Mouse (Mus musculus) limb, embryonic 14.5 days (tissue): ENCODE measurements around the gene Spop. TPM values are rescaled to one million over a fixed set of nuclear protein-coding genes. Genes with fewer than 3 reads are reported as not detected.
A peak's percentile ranks its signal among the peaks of the same experiment; 100 is the strongest.

ENCODE experiments used
- ATAC-seq: fragments of 200-750 bp; cut with Nextera tagmentation; 2 replicates; pipeline ENCODE4 v1.8.0; 2017; ENCODE audit warnings: low read depth, moderate number of reproducible peaks, moderate TSS enrichment; ENCODE audit not compliant: low FRiP score
- DNase-seq: peaks from one replicate; pipeline ENCODE4 v3.0.0-alpha.2; 2015; ENCODE audit warnings: low spot score
- H3K27ac ChIP-seq: fragments of 300-500 bp; sonication (generic); replicated peaks from 2 replicates; pipeline ENCODE4 v1.5.1; 2014; ENCODE audit warnings: low read depth, mild to moderate bottlenecking, low read length, moderate library complexity, mixed read lengths
- H3K27me3 ChIP-seq: fragments of 300-500 bp; sonication (generic); 2 replicates; pipeline ENCODE4 v1.6.1; 2014; ENCODE audit warnings: low read length, mixed read lengths; ENCODE audit not compliant: control insufficient read depth, insufficient read depth
- H3K36me3 ChIP-seq: fragments of 300-500 bp; sonication (generic); 2 replicates; pipeline ENCODE4 v1.6.1; 2014; ENCODE audit warnings: mild to moderate bottlenecking, low read length, moderate library complexity, mixed read lengths; ENCODE audit not compliant: control insufficient read depth, insufficient read depth
- H3K4me1 ChIP-seq: fragments of 300-500 bp; sonication (generic); 2 replicates; pipeline ENCODE4 v1.6.1; 2014; ENCODE audit warnings: antibody characterized with exemption, low read length, mixed read lengths; ENCODE audit not compliant: control insufficient read depth, insufficient read depth
- H3K4me2 ChIP-seq: fragments of 300-500 bp; sonication (generic); replicated peaks from 2 replicates; pipeline ENCODE4 v1.6.1; 2014; ENCODE audit warnings: low read depth, mild to moderate bottlenecking, low read length, moderate library complexity; ENCODE audit not compliant: severe bottlenecking
- H3K4me3 ChIP-seq: fragments of 300-500 bp; sonication (generic); replicated peaks from 2 replicates; pipeline ENCODE4 v1.5.1; 2014; ENCODE audit warnings: low read length
- H3K9ac ChIP-seq: fragments of 300-500 bp; sonication (generic); 2 replicates; pipeline ENCODE4 v1.6.1; 2014; ENCODE audit warnings: mild to moderate bottlenecking, low read depth, low read length, moderate library complexity; ENCODE audit not compliant: severe bottlenecking
- H3K9me3 ChIP-seq: fragments of 300-500 bp; sonication (generic); 2 replicates; pipeline ENCODE4 v1.6.1; 2016; ENCODE audit warnings: low read length; ENCODE audit not compliant: control insufficient read depth
- POLR2A ChIP-seq: fragments of 200-500 bp; IDR thresholded peaks from 2 replicates; pipeline ENCODE4 v1.8.0; 2012; ENCODE audit warnings: inconsistent platforms, mild to moderate bottlenecking, moderate library complexity, borderline replicate concordance; ENCODE audit not compliant: insufficient read depth, insufficient read length; ENCODE audit errors: extremely low read depth
- WGBS: fragments of 180-500 bp; shearing (Covaris S2); extraction: QIAGEN DNeasy Blood & Tissue Kit; methylation state at CpG from one replicate; pipeline ENCODE4 v1.1.7; 2014; 5-methylcytosine and 5-hydroxymethylcytosine counted together
- polyA plus RNA-seq, 2 experiments: library from polyadenylated mRNA; depleted of rRNA in 1 of 2; stranded (reverse) in 1 of 2; unstranded in 1 of 2; fragments of >200 nt; fragmentation: Nextera tagmentation in 1 of 2; extraction: Ambion mirVana in 1 of 2; gene quantifications; 2 replicates each; pipeline versions ENCODE4 v1.2.1 to v1.2.3; 2012 to 2014

The Spop gene
- polyA plus RNA-seq, 2 experiments: 51.3 to 92.7 TPM

DNA sequence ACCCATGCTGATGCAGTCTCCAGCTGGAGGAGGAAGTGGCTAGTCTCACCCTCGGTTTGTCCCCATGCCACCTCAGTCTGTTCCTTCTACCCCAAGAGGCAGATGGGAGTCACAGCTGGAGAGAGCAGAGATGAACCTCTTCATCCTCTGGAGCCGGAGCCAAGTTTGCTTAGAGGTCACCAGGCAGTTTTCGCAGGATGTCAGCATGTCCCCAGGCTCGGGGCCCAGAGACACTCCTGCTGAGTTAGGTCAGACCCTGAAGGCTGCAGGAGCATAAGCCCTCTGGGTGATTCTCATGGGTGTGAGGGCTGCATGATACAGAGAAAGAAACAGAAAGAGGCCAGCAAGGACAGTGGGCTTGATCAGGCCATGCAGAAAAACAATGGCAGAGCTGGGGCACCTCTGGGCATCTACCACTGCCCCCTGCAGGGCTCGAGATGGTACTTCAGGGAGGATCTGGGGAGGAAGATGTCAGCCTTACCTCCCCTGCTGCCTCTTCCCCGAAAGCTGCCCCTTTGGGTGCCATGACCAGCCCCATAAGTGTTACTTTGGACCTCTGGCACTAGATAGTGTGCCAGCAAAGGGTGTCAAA, 95.3 kb downstream of the Spop start:
- Histone ChIP-seq H3K36me3 (no peaks in the 10 kb centered on the region), H3K4me1 (peaks cover 14% of the 10 kb centered on the region; the same call in 1 of the 2 replicates), H3K4me2 (no peak overlapping the region), H3K9ac (no peak overlapping the region), H3K4me3 (no peak overlapping the region), H3K27me3 (peaks cover 19% of the 10 kb centered on the region), H3K27ac (no peak overlapping the region), H3K9me3 (no peaks in the 10 kb centered on the region)
- no peak for TF ChIP-seq POLR2A
- no peak for ATAC-seq
- WGBS: 72% methylated on average over 6 of the region's 6 CpGs
- DNase-seq: no peak

DNA sequence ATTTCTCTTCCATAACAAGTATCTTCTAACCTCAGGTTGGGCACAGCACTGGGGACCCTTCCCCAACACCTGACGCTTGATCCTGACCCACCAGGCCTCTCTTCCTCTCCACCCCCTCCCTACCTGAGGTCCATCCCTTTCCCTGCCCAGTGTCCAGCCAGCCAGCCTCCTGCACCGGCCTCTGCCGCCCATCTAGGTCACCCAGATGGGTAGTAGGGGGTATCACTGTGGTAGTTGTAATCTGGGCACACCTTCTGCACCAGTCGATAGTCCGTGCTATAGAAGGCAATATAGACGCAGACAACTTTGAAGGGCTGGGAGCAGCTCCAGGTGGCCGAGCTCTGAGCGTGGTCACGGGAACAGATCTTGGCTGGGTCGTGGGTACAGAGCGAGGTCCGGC, 96.8 kb downstream of the Spop start:
- no peak for ATAC-seq
- Histone ChIP-seq H3K36me3 (no peaks in the 10 kb centered on the region), H3K27ac (no peak overlapping the region), H3K4me1 (peaks cover 12% of the 10 kb centered on the region; the same call in 1 of the 2 replicates), H3K9ac (no peak overlapping the region), H3K4me2 (no peak overlapping the region), H3K9me3 (no peaks in the 10 kb centered on the region), H3K4me3 (no peak overlapping the region), H3K27me3 (peaks cover 22% of the 10 kb centered on the region)
- TF ChIP-seq POLR2A: no peak
- WGBS: 88% methylated on average over 12 of the region's 12 CpGs
- no peak for DNase-seq

DNA sequence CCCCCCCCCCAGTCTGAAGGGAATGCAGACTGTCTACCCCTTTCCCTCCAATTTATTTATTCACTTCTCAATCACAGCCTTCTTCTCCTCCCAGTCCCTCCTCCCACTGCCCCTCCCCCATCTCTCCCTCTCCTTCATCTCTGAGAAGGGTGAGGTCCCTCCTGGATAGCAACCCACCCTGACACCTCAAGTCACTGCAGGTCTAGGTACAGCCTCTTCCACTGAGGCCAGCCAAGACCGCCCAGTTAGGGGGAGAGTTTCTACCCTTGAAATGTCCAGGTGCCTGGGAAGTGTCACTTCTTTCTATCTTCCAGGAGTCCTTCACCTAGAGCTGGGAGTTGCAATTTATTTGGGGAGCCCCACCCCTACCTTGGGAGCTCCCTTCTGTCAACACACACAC, 98.0 kb downstream of the Spop start:
- TF ChIP-seq POLR2A: no peak
- Histone ChIP-seq H3K4me2 (no peak overlapping the region), H3K36me3 (no peaks in the 10 kb centered on the region), H3K9me3 (no peaks in the 10 kb centered on the region), H3K4me3 (no peak overlapping the region), H3K9ac (no peak overlapping the region), H3K4me1 (peaks cover 20% of the 10 kb centered on the region), H3K27me3 (peaks cover 22% of the 10 kb centered on the region), H3K27ac (no peak overlapping the region)
- 73% methylated on average over 1 of the region's 1 CpGs for WGBS
- no peak for DNase-seq
- no peak for ATAC-seq

GRCm38 (mm10) chr11:95512383-95512782, 98.5 kb downstream of the Spop start:
- peaks cover 23% of the 10 kb centered on the region for H3K4me1 ChIP-seq
- H3K27ac ChIP-seq: no peak overlapping the region
- no peak for DNase-seq
- H3K4me3 ChIP-seq: no peak overlapping the region
- H3K9ac ChIP-seq: no peak overlapping the region
- no peaks in the 10 kb centered on the region for H3K36me3 ChIP-seq
- H3K4me2 ChIP-seq: no peak overlapping the region
- 76% methylated on average over 6 of the region's 6 CpGs for WGBS
- H3K9me3 ChIP-seq: no peaks in the 10 kb centered on the region
- TF ChIP-seq POLR2A: no peak
- H3K27me3 ChIP-seq: peaks cover 22% of the 10 kb centered on the region
- no peak for ATAC-seq

GRCm38 (mm10) chr11:95513461-95514297, 99.8 kb downstream of the Spop start:
- Histone ChIP-seq H3K4me2 (peak overlapping the region; percentile 98), H3K4me1 (peaks cover 19% of the 10 kb centered on the region), H3K9me3 (no peaks in the 10 kb centered on the region), H3K27ac (no peak overlapping the region), H3K36me3 (no peaks in the 10 kb centered on the region), H3K27me3 (peaks cover 22% of the 10 kb centered on the region), H3K9ac (peak overlapping the region; percentile 52), H3K4me3 (peak overlapping the region; percentile 60)
- no peak for TF ChIP-seq POLR2A
- ATAC-seq: peak; percentile 31
- under 1% methylated on average over 45 of the region's 66 CpGs for WGBS
- no peak for DNase-seq
